13 mouse cellular contexts compared by ENCODE assay signal in the genomic region with DNA sequence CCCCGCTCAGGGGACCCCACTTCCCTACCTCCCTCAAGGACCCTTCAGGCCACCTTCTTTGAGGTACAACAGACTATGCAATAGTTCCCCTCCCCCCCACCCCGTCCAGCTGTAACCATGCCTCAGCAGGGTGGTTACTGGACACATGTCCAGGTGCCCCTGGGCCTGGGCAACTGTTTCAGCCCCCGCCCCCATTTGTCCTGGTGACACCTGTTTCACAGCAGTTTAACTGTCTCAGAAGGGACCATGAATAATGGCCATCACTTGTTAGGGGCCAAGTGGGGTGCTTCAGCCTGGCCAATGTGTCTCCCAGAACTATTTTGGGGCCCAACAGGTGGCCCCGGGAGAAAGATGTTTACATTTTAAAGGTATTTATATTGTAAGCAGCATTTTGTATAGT. TPM values are rescaled to one million over a fixed set of nuclear protein-coding genes. Genes with fewer than 3 reads are reported as not detected.
DNase-seq lines count a peak whose midpoint lies in the region; ATAC-seq lines count a peak whose summit lies in the region.
"Had no signal": no experiment of that assay in that cellular context is flagged by ENCODE, and none has a peak within 500 bp of the region (broad histone marks: within the 10 kb centered on the region; RNA-seq: fewer than 3 reads in every experiment).

No protein-coding gene starts in this region.

- 78% methylated on average over 4 of the region's 4 CpGs for WGBS in heart, embryonic 15.5 days
- 49% methylated on average over 4 of the region's 4 CpGs for WGBS in lung, embryonic 16.5 days
- WGBS in embryonic facial prominence, embryonic 15.5 days, result 40% methylated on average over 4 of the region's 4 CpGs
- 35% methylated on average over 4 of the region's 4 CpGs for WGBS in limb, embryonic 12.5 days

- H3K4me2 ChIP-seq in heart, embryonic 15.5 days, result peak overlapping the region; percentile 95; the same call in 1 of the 2 replicates
- peak overlapping the region; percentile 89 for H3K4me2 ChIP-seq in lung, embryonic 16.5 days (ENCODE audit: low read depth, low read length)
- H3K4me2 ChIP-seq in embryonic facial prominence, embryonic 15.5 days (replicated peaks), result peak overlapping the region; percentile 69
- H3K4me2 ChIP-seq in limb, embryonic 12.5 days, result peak overlapping the region; percentile 91

- intact Hi-C loops in heart, postnatal 25 days (cut with DNase I), result no loop called here

- H3K9me3 ChIP-seq in heart, embryonic 15.5 days (replicated peaks), result no peaks in the 10 kb centered on the region
- no peaks in the 10 kb centered on the region for H3K9me3 ChIP-seq in lung, embryonic 16.5 days (ENCODE audit: control insufficient read depth, low read length)
- H3K9me3 ChIP-seq in embryonic facial prominence, embryonic 15.5 days (replicated peaks), result no peaks in the 10 kb centered on the region
- H3K9me3 ChIP-seq in limb, embryonic 12.5 days, result no peaks in the 10 kb centered on the region

- peak overlapping the region; percentile 65; the same call in 1 of the 2 replicates for H3K4me3 ChIP-seq in heart, embryonic 15.5 days
- peak overlapping the region; percentile 76 for H3K4me3 ChIP-seq in lung, embryonic 16.5 days (ENCODE audit: low read length)
- H3K4me3 ChIP-seq in embryonic facial prominence, embryonic 15.5 days (replicated peaks), result peak overlapping the region; percentile 67
- peak overlapping the region; percentile 80 for H3K4me3 ChIP-seq in limb, embryonic 12.5 days (replicated peaks)
- H3K4me3 ChIP-seq: erythroblast, embryonic 14.5 days had no signal

- no peaks in the 10 kb centered on the region for H3K36me3 ChIP-seq in heart, embryonic 15.5 days
- H3K36me3 ChIP-seq in lung, embryonic 16.5 days (ENCODE audit: control insufficient read depth, insufficient read depth, low read length), result peaks cover 6% of the 10 kb centered on the region
- peaks cover 14% of the 10 kb centered on the region for H3K36me3 ChIP-seq in embryonic facial prominence, embryonic 15.5 days
- H3K36me3 ChIP-seq in limb, embryonic 12.5 days, result peaks cover 33% of the 10 kb centered on the region

- no peaks in the 10 kb centered on the region; the same call in 1 of the 2 replicates for H3K27me3 ChIP-seq in heart, embryonic 15.5 days
- no peaks in the 10 kb centered on the region; the same call in 1 of the 2 replicates for H3K27me3 ChIP-seq in lung, embryonic 16.5 days (ENCODE audit: control insufficient read depth, insufficient read depth, low read depth, low read length)
- H3K27me3 ChIP-seq in embryonic facial prominence, embryonic 15.5 days, result peaks cover 1% of the 10 kb centered on the region; the same call in 1 of the 2 replicates
- H3K27me3 ChIP-seq in limb, embryonic 12.5 days, result peaks cover 6% of the 10 kb centered on the region
- H3K27me3 ChIP-seq: CH12.LX, Patski had no signal

- no peak overlapping the region for H3K9ac ChIP-seq in heart, embryonic 15.5 days
- peak overlapping the region; percentile 80 for H3K9ac ChIP-seq in lung, embryonic 16.5 days (ENCODE audit: low read length)
- H3K9ac ChIP-seq in embryonic facial prominence, embryonic 15.5 days, result peak overlapping the region; percentile 59; the same call in 1 of the 2 replicates
- peak overlapping the region; percentile 88 for H3K9ac ChIP-seq in limb, embryonic 12.5 days (replicated peaks)

- peak overlapping the region; percentile 90 for H3K27ac ChIP-seq in heart, embryonic 15.5 days
- peak overlapping the region; percentile 96 for H3K27ac ChIP-seq in lung, embryonic 16.5 days (ENCODE audit: low read length)
- H3K27ac ChIP-seq in embryonic facial prominence, embryonic 15.5 days (replicated peaks), result peak overlapping the region; percentile 98
- peak overlapping the region; percentile 96 for H3K27ac ChIP-seq in limb, embryonic 12.5 days

- no peak for DNase-seq in heart, postnatal 25 days (ENCODE audit: low spot score)
- no peak for DNase-seq in lung, postnatal 14 days
- no peak for DNase-seq in B cell, adult 2 months
- DNase-seq in layer of hippocampus, postnatal 25 days (ENCODE audit: extremely low spot score in 1 of 2, low spot score in 1 of 2), result no peak
- DNase-seq: cerebellum, postnatal 25 days had no signal

- H3K4me1 ChIP-seq in heart, embryonic 15.5 days (replicated peaks), result peaks cover 60% of the 10 kb centered on the region
- H3K4me1 ChIP-seq in lung, embryonic 16.5 days (replicated peaks; ENCODE audit: control insufficient read depth, insufficient read depth, low read length), result peaks cover 43% of the 10 kb centered on the region
- peaks cover 65% of the 10 kb centered on the region for H3K4me1 ChIP-seq in embryonic facial prominence, embryonic 15.5 days
- H3K4me1 ChIP-seq in limb, embryonic 12.5 days (replicated peaks), result peaks cover 79% of the 10 kb centered on the region

- no peak for ATAC-seq in heart, embryonic 15.5 days (replicated peaks; ENCODE audit: insufficient number of reproducible peaks, insufficient read depth, low FRiP score, low read depth)
- ATAC-seq in lung, embryonic 16.5 days (ENCODE audit: low read depth), result no peak
- ATAC-seq in embryonic facial prominence, embryonic 15.5 days (ENCODE audit: insufficient number of reproducible peaks, low FRiP score, low TSS enrichment, low read depth), result no peak
- ATAC-seq in limb, embryonic 12.5 days (ENCODE audit: insufficient number of reproducible peaks, insufficient read depth, low FRiP score, low TSS enrichment, low read depth), result no peak

RNA-seq across cellular contexts. Expression of gene Snai1, which starts 4.4 kb away (rescaled TPM):
- 14.0 and 19.5 TPM in 2 replicates for polyA plus RNA-seq in heart, embryonic 15.5 days (2015; fragmentation: Nextera tagmentation; extraction: Ambion mirVana)
- 1 to 10 TPM; 2.0 to 2.8 TPM for total RNA-seq in heart, postnatal 25 days (2021)
- polyA plus RNA-seq in lung, embryonic 16.5 days (2015; fragmentation: Nextera tagmentation; extraction: Ambion mirVana), result 120 and 130 TPM in 2 replicates
- 82.9 and 104 TPM in 2 replicates for polyA plus RNA-seq in embryonic facial prominence, embryonic 15.5 days (2015; fragmentation: Nextera tagmentation; extraction: Ambion mirVana)
- 69.0 and 82.0 TPM in 2 replicates for polyA plus RNA-seq in limb, embryonic 12.5 days (2016; fragmentation: Nextera tagmentation; extraction: Ambion mirVana)
- total RNA-seq in layer of hippocampus, postnatal 25 days (2021), result under 1 TPM; 0.27 to 0.75 TPM
- total RNA-seq: granulocyte monocyte progenitor cell, adult 5-6 weeks had no signal
- polyA plus RNA-seq: erythroblast, embryonic 14.5 days had no signal

RNA-seq across cellular contexts. Expression of gene Spata2, which starts 49.7 kb away (rescaled TPM):
- 13.8 and 14.9 TPM in 2 replicates for polyA plus RNA-seq in heart, embryonic 15.5 days (2015; fragmentation: Nextera tagmentation; extraction: Ambion mirVana)
- 10 to 100 TPM; 15.1 to 17.8 TPM for total RNA-seq in heart, postnatal 25 days (2021)
- 14.8 and 16.2 TPM in 2 replicates for polyA plus RNA-seq in lung, embryonic 16.5 days (2015; fragmentation: Nextera tagmentation; extraction: Ambion mirVana)
- polyA plus RNA-seq in embryonic facial prominence, embryonic 15.5 days (2015; fragmentation: Nextera tagmentation; extraction: Ambion mirVana), result 14.5 and 16.2 TPM in 2 replicates
- 14.9 and 15.1 TPM in 2 replicates for polyA plus RNA-seq in limb, embryonic 12.5 days (2016; fragmentation: Nextera tagmentation; extraction: Ambion mirVana)
- total RNA-seq in layer of hippocampus, postnatal 25 days (2021), result 10 to 100 TPM; 78.7 to 83.9 TPM

RNA-seq across cellular contexts. Expression of gene Rnf114, which starts 49.9 kb away (rescaled TPM):
- 57.9 and 73.0 TPM in 2 replicates for polyA plus RNA-seq in heart, embryonic 15.5 days (2015; fragmentation: Nextera tagmentation; extraction: Ambion mirVana)
- total RNA-seq in heart, postnatal 25 days (2021), result 10 to 100 TPM; 57.2 to 61.3 TPM
- polyA plus RNA-seq in lung, embryonic 16.5 days (2015; fragmentation: Nextera tagmentation; extraction: Ambion mirVana), result 101 and 113 TPM in 2 replicates
- polyA plus RNA-seq in embryonic facial prominence, embryonic 15.5 days (2015; fragmentation: Nextera tagmentation; extraction: Ambion mirVana), result 79.2 and 80.1 TPM in 2 replicates
- 99.2 and 101 TPM in 2 replicates for polyA plus RNA-seq in limb, embryonic 12.5 days (2016; fragmentation: Nextera tagmentation; extraction: Ambion mirVana)
- 10 to 100 TPM; 51.1 to 53.1 TPM for total RNA-seq in layer of hippocampus, postnatal 25 days (2021)
